Mouse (Mus musculus) heart, postnatal 0 days (tissue): ENCODE measurements around the gene Myh11.

Experiments
- CTCF ChIP-seq: IDR thresholded peaks from 2 replicates; pipeline ENCODE4 v1.5.1; 2016; ENCODE audit warnings: antibody characterized with exemption, control low read depth, low read depth
- EP300 ChIP-seq: IDR thresholded peaks from 2 replicates; pipeline ENCODE4 v1.6.1; 2016; ENCODE audit warnings: antibody characterized with exemption, low read depth

- TF ChIP-seq CTCF (no peak), EP300 (no peak)
These were observed 6.6 kb upstream of the Myh11 start for GRCm38 (mm10) chr16:14297746-14298145.
